Mouse (Mus musculus): ENCODE measurements around the gene Fggy.

GRCm38 (mm10) chr4:95588722-95589283 lies 31.5 kb downstream of the Fggy start:
- TF ChIP-seq CTCF (IDR thresholded peaks at IDR 0.05; ENCODE audit: low read depth, low read length) (no peak), POLR2A (IDR thresholded peaks at IDR 0.05; ENCODE audit: borderline replicate concordance, low read depth, low read length) (no peak)
